Mouse (Mus musculus): ENCODE measurements around the gene Gm8050.
"Not testable (repeated sequence)": the region's sequence is repeated elsewhere in the genome, so short reads cannot be mapped to it uniquely, and the experiment has no call there.

DNA sequence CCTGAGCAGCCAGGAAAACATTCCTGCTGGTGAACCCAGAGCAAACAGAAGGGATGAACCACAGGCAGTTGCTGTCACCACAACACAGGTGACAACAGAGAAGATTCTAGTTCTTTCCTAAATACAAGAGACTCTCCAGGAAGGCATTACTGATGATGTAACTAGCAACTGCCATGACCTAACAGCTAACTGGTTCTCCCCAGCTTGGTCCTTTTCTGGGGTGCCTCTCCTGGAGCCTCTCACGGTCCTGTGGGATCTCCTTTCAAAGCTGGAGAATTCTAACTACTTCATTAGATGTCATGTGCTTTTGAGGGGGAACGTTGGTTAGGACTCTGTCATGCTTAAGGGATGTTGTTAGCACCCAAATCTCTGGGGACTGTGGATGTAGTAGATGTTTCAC lies at the start of gene Gm8050:
- TF ChIP-seq EP300, CTCF (IDR thresholded peaks at IDR 0.05; ENCODE audit: low read depth): not testable (repeated sequence)
